ENCODE assay signal across 9 mouse cellular contexts in the genomic region with DNA sequence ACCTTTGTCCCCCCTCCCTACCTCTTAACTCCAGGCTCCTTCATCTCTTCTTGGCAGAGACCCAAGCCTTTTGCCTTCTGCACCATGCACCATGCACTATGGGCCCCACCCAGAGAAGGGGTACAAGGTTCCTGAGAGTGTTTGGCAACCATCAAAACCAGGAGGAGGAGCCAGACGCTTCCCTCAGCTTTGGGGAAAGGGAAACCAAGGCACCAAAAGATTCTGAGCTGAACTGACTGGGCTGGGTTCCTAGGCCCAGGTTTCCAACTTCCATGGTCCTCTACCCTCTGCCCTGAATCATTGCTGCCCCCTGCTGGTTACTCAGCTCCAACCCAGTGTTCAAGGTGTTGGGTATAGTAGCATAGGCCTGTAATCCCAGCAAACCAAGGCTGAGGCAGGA. TPM values are rescaled to one million over a fixed set of nuclear protein-coding genes. Genes with fewer than 3 reads are reported as not detected.
DNase-seq lines count a peak whose midpoint lies in the region; ATAC-seq and TF ChIP-seq lines count a peak whose summit lies in the region.
"Had no signal": no experiment of that assay in that cellular context is flagged by ENCODE, and none has a peak within 500 bp of the region (broad histone marks: within the 10 kb centered on the region; RNA-seq: fewer than 3 reads in every experiment).

No protein-coding gene starts in this region.

- H3K9ac ChIP-seq in hindbrain, postnatal 0 days (replicated peaks; ENCODE audit: low read length), result no peak overlapping the region
- H3K9ac ChIP-seq in hindbrain, embryonic 16.5 days (ENCODE audit: low read depth, low read length), result no peak overlapping the region
- H3K9ac ChIP-seq: limb, embryonic 15.5 days had no signal

- H3K9me3 ChIP-seq in hindbrain, postnatal 0 days (ENCODE audit: low read length), result no peaks in the 10 kb centered on the region
- no peaks in the 10 kb centered on the region for H3K9me3 ChIP-seq in hindbrain, embryonic 16.5 days (ENCODE audit: control insufficient read depth, low read length)
- H3K9me3 ChIP-seq: limb, embryonic 15.5 days had no signal

- intact Hi-C loops in gastrocnemius, postnatal 14 days (cut with DNase I; ENCODE audit: low total_unique reads), result loop anchor here (2.0 kb wide), 1 partner anchor 42 kb away; no protein-coding TSS in a partner anchor
- intact Hi-C loops in left cerebral cortex, postnatal 25 days (cut with DNase I), result loop anchor here (1.0 kb wide), 1 partner anchor 41 kb away; no protein-coding TSS in a partner anchor

- WGBS in hindbrain, postnatal 0 days, result 50% methylated on average over 1 of the region's 1 CpGs
- 58% methylated on average over 1 of the region's 1 CpGs for WGBS in hindbrain, embryonic 16.5 days

- peak; percentile 66 for TF ChIP-seq CTCF in hindbrain, postnatal 0 days (IDR thresholded peaks at IDR 0.05; ENCODE audit: low read depth)

- peak; percentile 24 for DNase-seq in hindbrain, postnatal 0 days (ENCODE audit: low spot score)
- peak; percentile 59 to 76 for DNase-seq in CD8-positive naive resting alpha-beta T cell, adult 2 months (ENCODE audit: low read depth in 2 of 2, low spot score in 2 of 2)
- peak; percentile 80 for DNase-seq in adrenal gland, adult 2 months
- peak; percentile 74 for DNase-seq in gastrocnemius, postnatal 14 days
- DNase-seq in left cerebral cortex, postnatal 25 days (ENCODE audit: low spot score in 2 of 2), result peak; percentile 33 to 44
- DNase-seq in thymus, postnatal 25 days, result peak; percentile 68

- H3K4me2 ChIP-seq in hindbrain, postnatal 0 days (ENCODE audit: low read depth, low read length), result no peak overlapping the region
- H3K4me2 ChIP-seq in hindbrain, embryonic 16.5 days (ENCODE audit: low read length), result no peak overlapping the region
- H3K4me2 ChIP-seq: limb, embryonic 15.5 days had no signal

- peaks cover 9% of the 10 kb centered on the region; the same call in 1 of the 2 replicates for H3K36me3 ChIP-seq in hindbrain, postnatal 0 days (ENCODE audit: insufficient read depth, low read length)
- H3K36me3 ChIP-seq in hindbrain, embryonic 16.5 days (ENCODE audit: control insufficient read depth, insufficient read depth, low read length), result peaks cover 9% of the 10 kb centered on the region

- H3K27me3 ChIP-seq in hindbrain, postnatal 0 days (ENCODE audit: insufficient read depth, low read length), result no peaks in the 10 kb centered on the region
- no peaks in the 10 kb centered on the region for H3K27me3 ChIP-seq in hindbrain, embryonic 16.5 days (replicated peaks; ENCODE audit: control insufficient read depth, insufficient read depth, low read length)
- H3K27me3 ChIP-seq: limb, embryonic 15.5 days had no signal

- H3K4me3 ChIP-seq in hindbrain, postnatal 0 days (ENCODE audit: low read length), result no peak overlapping the region
- H3K4me3 ChIP-seq in hindbrain, embryonic 16.5 days (ENCODE audit: low read length), result no peak overlapping the region
- H3K4me3 ChIP-seq: limb, embryonic 15.5 days had no signal

- no peaks in the 10 kb centered on the region for H3K4me1 ChIP-seq in hindbrain, postnatal 0 days (ENCODE audit: insufficient read depth, low read length)
- no peaks in the 10 kb centered on the region for H3K4me1 ChIP-seq in hindbrain, embryonic 16.5 days (ENCODE audit: control insufficient read depth, insufficient read depth, low read depth, low read length)

- no peak overlapping the region for H3K27ac ChIP-seq in hindbrain, postnatal 0 days
- no peak overlapping the region for H3K27ac ChIP-seq in hindbrain, embryonic 16.5 days (ENCODE audit: low read depth, low read length)
- H3K27ac ChIP-seq: limb, embryonic 15.5 days had no signal

- no peak for ATAC-seq in hindbrain, postnatal 0 days
- no peak for ATAC-seq in hindbrain, embryonic 16.5 days
- ATAC-seq in monocyte, adult 5-6 weeks (replicated peaks; ENCODE audit: insufficient number of reproducible peaks, low FRiP score, low TSS enrichment, poor library complexity, severe bottlenecking), result peak; percentile 64

RNA-seq across cellular contexts. Expression of a gene that starts 4.3 kb away (rescaled TPM):
- 0.40 TPM in 1 of 2 replicates, not detected in the other for total RNA-seq in hindbrain, postnatal 0 days (2014; rRNA removed)
- 0.24 TPM in 1 of 2 replicates, not detected in the other for polyA plus RNA-seq in hindbrain, postnatal 0 days (2015; fragmentation: Nextera tagmentation; extraction: Ambion mirVana)
- polyA plus RNA-seq in hindbrain, embryonic 16.5 days (2015; fragmentation: Nextera tagmentation; extraction: Ambion mirVana), result 0.16 and 0.30 TPM in 2 replicates
- 10 to 100 TPM; 11.2 to 18.8 TPM for total RNA-seq in adrenal gland, adult 2 months (2021)
- 19.7 and 20.2 TPM in 2 replicates for polyA plus RNA-seq in adrenal gland, adult 2 months (2012; rRNA removed)
- total RNA-seq in gastrocnemius, postnatal 14 days (2021), result 1 to 10 TPM; 2.0 to 2.1 TPM
- not detected for total RNA-seq in left cerebral cortex, postnatal 25 days (2021)
- total RNA-seq in monocyte, adult 5-6 weeks (2017), result 1.7 to 5.1 TPM (median 1.8 TPM) in 3 replicates

RNA-seq across cellular contexts. Expression of a gene that starts 16.1 kb away (rescaled TPM):
- 58.8 and 63.5 TPM in 2 replicates for total RNA-seq in hindbrain, postnatal 0 days (2014; rRNA removed)
- 25.2 and 28.7 TPM in 2 replicates for polyA plus RNA-seq in hindbrain, postnatal 0 days (2015; fragmentation: Nextera tagmentation; extraction: Ambion mirVana)
- 36.3 and 39.7 TPM in 2 replicates for polyA plus RNA-seq in hindbrain, embryonic 16.5 days (2015; fragmentation: Nextera tagmentation; extraction: Ambion mirVana)
- total RNA-seq in adrenal gland, adult 2 months (2021), result 10 to 100 TPM; 68.5 to 74.3 TPM
- 75.6 and 86.3 TPM in 2 replicates for polyA plus RNA-seq in adrenal gland, adult 2 months (2012; rRNA removed)
- 10 to 100 TPM; 21.8 to 24.3 TPM for total RNA-seq in gastrocnemius, postnatal 14 days (2021)
- 10 to 100 TPM; 33.7 to 38.5 TPM for total RNA-seq in left cerebral cortex, postnatal 25 days (2021)
- 193 to 207 TPM (median 205 TPM) in 3 replicates for total RNA-seq in monocyte, adult 5-6 weeks (2017)

RNA-seq across cellular contexts. Expression of a gene that starts 17.1 kb away (rescaled TPM):
- total RNA-seq in hindbrain, postnatal 0 days (2014; rRNA removed), result 68.1 and 84.1 TPM in 2 replicates
- 140 and 143 TPM in 2 replicates for polyA plus RNA-seq in hindbrain, postnatal 0 days (2015; fragmentation: Nextera tagmentation; extraction: Ambion mirVana)
- polyA plus RNA-seq in hindbrain, embryonic 16.5 days (2015; fragmentation: Nextera tagmentation; extraction: Ambion mirVana), result 144 and 156 TPM in 2 replicates
- total RNA-seq in adrenal gland, adult 2 months (2021), result 100 to 1,000 TPM; 102 to 109 TPM
- 151 and 155 TPM in 2 replicates for polyA plus RNA-seq in adrenal gland, adult 2 months (2012; rRNA removed)
- 10 to 100 TPM; 49.2 to 51.1 TPM for total RNA-seq in gastrocnemius, postnatal 14 days (2021)
- total RNA-seq in left cerebral cortex, postnatal 25 days (2021), result 10 to 100 TPM; 86.2 to 88.5 TPM
- 21.8 to 58.2 TPM (median 38.8 TPM) in 3 replicates for total RNA-seq in monocyte, adult 5-6 weeks (2017)

RNA-seq across cellular contexts. Expression of a gene that starts 17.6 kb away (rescaled TPM):
- 174 and 195 TPM in 2 replicates for total RNA-seq in hindbrain, postnatal 0 days (2014; rRNA removed)
- polyA plus RNA-seq in hindbrain, postnatal 0 days (2015; fragmentation: Nextera tagmentation; extraction: Ambion mirVana), result 403 and 416 TPM in 2 replicates
- 370 and 382 TPM in 2 replicates for polyA plus RNA-seq in hindbrain, embryonic 16.5 days (2015; fragmentation: Nextera tagmentation; extraction: Ambion mirVana)
- 100 to 1,000 TPM; 143 to 225 TPM for total RNA-seq in adrenal gland, adult 2 months (2021)
- 136 and 184 TPM in 2 replicates for polyA plus RNA-seq in adrenal gland, adult 2 months (2012; rRNA removed)
- total RNA-seq in gastrocnemius, postnatal 14 days (2021), result 100 to 1,000 TPM; 154 to 159 TPM
- total RNA-seq in left cerebral cortex, postnatal 25 days (2021), result 100 to 1,000 TPM; 263 to 271 TPM
- 159 to 216 TPM (median 206 TPM) in 3 replicates for total RNA-seq in monocyte, adult 5-6 weeks (2017)

RNA-seq across cellular contexts. Expression of a gene that starts 55.5 kb away (rescaled TPM):
- total RNA-seq in hindbrain, postnatal 0 days (2014; rRNA removed), result 136 and 137 TPM in 2 replicates
- polyA plus RNA-seq in hindbrain, postnatal 0 days (2015; fragmentation: Nextera tagmentation; extraction: Ambion mirVana), result 43.2 and 45.9 TPM in 2 replicates
- polyA plus RNA-seq in hindbrain, embryonic 16.5 days (2015; fragmentation: Nextera tagmentation; extraction: Ambion mirVana), result 14.1 and 17.0 TPM in 2 replicates
- 10 to 100 TPM; 10.1 to 51.2 TPM for total RNA-seq in adrenal gland, adult 2 months (2021)
- 5.3 and 7.0 TPM in 2 replicates for polyA plus RNA-seq in adrenal gland, adult 2 months (2012; rRNA removed)
- not detected for total RNA-seq in gastrocnemius, postnatal 14 days (2021)
- 100 to 1,000 TPM; 392 to 396 TPM for total RNA-seq in left cerebral cortex, postnatal 25 days (2021)
- total RNA-seq in monocyte, adult 5-6 weeks (2017), result not detected in 3 replicates

Comparison
In these comparisons a context has a peak if more than half of its experiments do, and no peak if none do; other contexts are left out.
1. DNase-seq: peak in every context shown above with its lines; median percentile 80 in adrenal gland, adult 2 months; 74 in gastrocnemius, postnatal 14 days; 68 in thymus, postnatal 25 days; 68 in CD8-positive naive resting alpha-beta T cell, adult 2 months; 38 in left cerebral cortex, postnatal 25 days; 24 in hindbrain, postnatal 0 days.